Mouse (Mus musculus) heart, adult 2 months (tissue): ENCODE measurements at regions not wholly inside any gene's neighbourhood (a gene's known extent, or its start where the extent isn't known, plus 50 kb on each side); places are given as distances from the start of the nearest gene placed in this dataset.

Experiments
- CTCF ChIP-seq: fragments of 200-600 bp; IDR thresholded peaks from 2 replicates; pipeline ENCODE4 v1.8.1; 2022; ENCODE audit warnings: antibody characterized with exemption, mild to moderate bottlenecking, moderate library complexity
- EP300 ChIP-seq: fragments of 200-500 bp; IDR thresholded peaks from 2 replicates; pipeline ENCODE4 v1.6.1; 2011; ENCODE audit warnings: low read depth, low read length, control low read depth; ENCODE audit not compliant: insufficient read depth
- POLR2A ChIP-seq: fragments of 200-500 bp; IDR thresholded peaks from 2 replicates; pipeline ENCODE4 v1.6.1; 2011; ENCODE audit warnings: mild to moderate bottlenecking, low read depth, low read length, control low read depth; ENCODE audit not compliant: insufficient read depth

DNA sequence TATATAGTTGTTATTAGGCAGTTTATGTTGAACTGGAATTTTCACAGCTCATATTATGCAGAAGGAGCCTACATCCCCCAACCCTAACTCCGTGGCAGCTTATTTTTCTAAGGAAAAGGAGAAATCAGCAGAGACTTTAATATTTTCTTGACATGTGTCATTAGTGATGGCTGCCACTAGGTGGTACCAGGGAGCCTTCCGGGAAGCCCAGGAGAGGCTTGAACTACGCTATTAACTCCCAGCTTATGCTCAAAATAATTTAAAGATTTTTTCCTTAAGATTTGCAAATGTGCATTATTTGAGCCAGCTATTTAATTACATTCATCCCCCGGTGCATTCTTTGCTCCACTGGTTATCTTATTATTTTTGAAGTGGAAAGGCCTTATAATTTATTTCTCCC lies 146.8 kb upstream of the Dmrta1 start:
- peak; percentile 92 for TF ChIP-seq CTCF
- TF ChIP-seq POLR2A = no peak
- TF ChIP-seq EP300 = no peak
